Mouse (Mus musculus): ENCODE data around the gene Ccdc9b. TPM values are rescaled to one million over a fixed set of nuclear protein-coding genes. Genes with fewer than 3 reads are reported as not detected.

Gene Ccdc9b
- polyA plus RNA-seq, 1 experiment = 0.51 TPM

DNA sequence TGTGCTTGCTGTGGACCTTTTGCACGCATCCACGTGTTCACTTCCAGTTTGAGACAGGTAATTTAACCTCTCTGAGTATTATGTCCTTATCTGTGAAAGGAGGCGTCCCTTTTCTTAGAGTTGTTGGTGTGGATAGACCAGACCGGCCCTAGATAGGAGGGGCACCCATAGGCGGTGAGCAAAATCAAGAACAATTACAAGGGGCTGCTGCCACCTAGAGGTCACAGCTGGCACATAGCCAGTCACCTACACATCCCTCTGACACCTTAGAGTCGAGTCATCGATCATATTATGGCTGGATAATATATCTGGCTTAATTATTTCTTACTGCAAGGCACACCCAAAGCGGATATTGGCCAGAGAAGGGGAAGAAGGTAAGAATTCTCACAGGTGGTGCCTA is 2.6 kb downstream of the Ccdc9b start:
- H3K36me3 ChIP-seq (ENCODE audit: control insufficient read depth, insufficient read depth, low read length, poor library complexity, severe bottlenecking) = no peaks in the 10 kb centered on the region
- H3K4me3 ChIP-seq (ENCODE audit: low read depth, low read length) = no peak overlapping the region
- TF ChIP-seq POLR2A (IDR thresholded peaks at IDR 0.05; ENCODE audit: insufficient read depth, low read length) (no peak), CTCF (IDR thresholded peaks at IDR 0.05; ENCODE audit: low read depth, low read length) (peak; percentile 79), EP300 (IDR thresholded peaks at IDR 0.05; ENCODE audit: insufficient read depth, low read depth, low read length) (no peak)
- H3K9ac ChIP-seq (ENCODE audit: low read depth, poor library complexity, severe bottlenecking) = no peak overlapping the region
- no peaks in the 10 kb centered on the region for H3K27me3 ChIP-seq (ENCODE audit: control insufficient read depth, insufficient read depth, low read length, poor library complexity, severe bottlenecking)
- H3K9me3 ChIP-seq (replicated peaks; ENCODE audit: control insufficient read depth, insufficient read depth, low read length, poor library complexity, severe bottlenecking) = no peaks in the 10 kb centered on the region
- no peaks in the 10 kb centered on the region for H3K4me1 ChIP-seq (ENCODE audit: control insufficient read depth, insufficient read depth, low read length)
- no peak overlapping the region for H3K27ac ChIP-seq (ENCODE audit: insufficient read depth, low read length)

DNA sequence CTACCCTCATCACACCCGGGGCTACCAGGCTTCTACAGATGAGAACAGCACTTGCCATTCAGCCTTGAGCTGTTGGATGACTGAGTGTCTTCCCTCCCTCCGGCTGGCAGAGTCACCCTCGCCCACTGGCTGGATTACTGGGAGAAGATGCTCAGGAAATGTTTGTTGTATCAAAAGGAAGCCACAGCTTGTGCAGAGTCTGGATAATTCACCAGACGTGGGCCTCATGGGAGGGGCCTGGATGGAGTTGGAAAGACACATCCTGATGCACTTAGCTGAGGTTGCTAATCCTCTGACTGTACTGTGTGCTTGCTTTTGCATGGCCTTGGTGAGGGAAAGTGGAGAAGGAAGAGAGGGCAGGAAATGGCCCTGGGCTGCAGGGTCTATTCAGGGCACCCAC is 6.4 kb downstream of the Ccdc9b start:
- H3K27me3 ChIP-seq (ENCODE audit: control insufficient read depth, insufficient read depth, low read length, poor library complexity, severe bottlenecking) = no peaks in the 10 kb centered on the region

DNA sequence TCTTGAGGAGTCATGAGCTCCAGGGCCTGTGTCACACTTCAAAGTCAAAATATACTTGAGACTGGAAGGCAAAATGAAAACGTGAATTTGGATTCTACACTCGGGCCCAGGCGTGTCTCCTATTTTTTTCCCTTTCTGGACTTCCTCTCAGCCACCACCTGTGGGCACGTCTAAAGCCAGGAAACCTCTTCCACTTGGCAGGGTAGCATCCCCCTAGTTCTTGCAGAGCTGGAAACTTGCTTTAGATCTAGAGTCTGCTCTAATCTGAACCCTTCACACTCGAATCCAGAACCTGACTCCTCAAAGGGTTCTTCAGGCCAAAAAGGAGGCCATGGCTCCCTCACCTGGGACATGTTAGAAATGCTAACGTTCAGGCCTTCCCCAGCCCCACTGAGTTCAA is 7.1 kb downstream of the Ccdc9b start:
- Histone ChIP-seq H3K4me3 (ENCODE audit: low read depth, low read length) (no peak overlapping the region), H3K36me3 (ENCODE audit: control insufficient read depth, insufficient read depth, low read length, poor library complexity, severe bottlenecking) (no peaks in the 10 kb centered on the region), H3K27me3 (ENCODE audit: control insufficient read depth, insufficient read depth, low read length, poor library complexity, severe bottlenecking) (no peaks in the 10 kb centered on the region)

More for the DNA sequence above, 6.4 kb downstream of the Ccdc9b start:
- H3K4me1 ChIP-seq (ENCODE audit: control insufficient read depth, insufficient read depth, low read length) = no peaks in the 10 kb centered on the region
- no peak overlapping the region for H3K4me3 ChIP-seq (ENCODE audit: low read depth, low read length)
- no peak for TF ChIP-seq POLR2A (IDR thresholded peaks at IDR 0.05; ENCODE audit: insufficient read depth, low read length)
- no peak for TF ChIP-seq CTCF (IDR thresholded peaks at IDR 0.05; ENCODE audit: low read depth, low read length)
- no peak for TF ChIP-seq EP300 (IDR thresholded peaks at IDR 0.05; ENCODE audit: insufficient read depth, low read depth, low read length)
- no peaks in the 10 kb centered on the region for H3K36me3 ChIP-seq (ENCODE audit: control insufficient read depth, insufficient read depth, low read length, poor library complexity, severe bottlenecking)
- H3K9me3 ChIP-seq (replicated peaks; ENCODE audit: control insufficient read depth, insufficient read depth, low read length, poor library complexity, severe bottlenecking) = no peaks in the 10 kb centered on the region
- H3K27ac ChIP-seq (ENCODE audit: insufficient read depth, low read length) = no peak overlapping the region
- H3K9ac ChIP-seq (ENCODE audit: low read depth, poor library complexity, severe bottlenecking) = no peak overlapping the region

DNA sequence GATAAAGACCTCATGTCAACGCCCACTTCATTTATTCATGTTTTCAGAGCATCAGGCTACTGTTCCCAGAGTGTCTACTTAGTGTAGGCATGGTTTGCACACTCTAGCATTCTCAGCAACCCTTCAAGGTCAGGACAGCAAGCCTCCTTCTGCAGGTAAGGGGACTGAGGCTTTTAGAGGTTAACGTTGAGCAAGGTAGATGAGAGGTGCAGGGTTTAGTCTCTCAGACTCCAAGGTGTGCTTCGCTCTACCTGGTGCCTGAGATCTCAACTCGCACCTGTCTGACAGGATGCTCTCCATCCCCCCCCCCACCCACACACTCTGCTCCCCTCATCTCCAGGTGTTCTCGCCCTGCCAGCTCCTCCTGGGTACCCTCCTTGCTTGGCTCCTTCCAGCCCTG is 8.3 kb downstream of the Ccdc9b start:
- TF ChIP-seq EP300 (IDR thresholded peaks at IDR 0.05; ENCODE audit: insufficient read depth, low read depth, low read length) = no peak
- no peak for TF ChIP-seq CTCF (IDR thresholded peaks at IDR 0.05; ENCODE audit: low read depth, low read length)
- no peak for TF ChIP-seq POLR2A (IDR thresholded peaks at IDR 0.05; ENCODE audit: insufficient read depth, low read length)
- Histone ChIP-seq H3K9ac (ENCODE audit: low read depth, poor library complexity, severe bottlenecking) (no peak overlapping the region), H3K27ac (ENCODE audit: insufficient read depth, low read length) (no peak overlapping the region), H3K4me1 (ENCODE audit: control insufficient read depth, insufficient read depth, low read length) (no peaks in the 10 kb centered on the region), H3K9me3 (replicated peaks; ENCODE audit: control insufficient read depth, insufficient read depth, low read length, poor library complexity, severe bottlenecking) (no peaks in the 10 kb centered on the region), H3K27me3 (ENCODE audit: control insufficient read depth, insufficient read depth, low read length, poor library complexity, severe bottlenecking) (no peaks in the 10 kb centered on the region), H3K36me3 (ENCODE audit: control insufficient read depth, insufficient read depth, low read length, poor library complexity, severe bottlenecking) (no peaks in the 10 kb centered on the region), H3K4me3 (ENCODE audit: low read depth, low read length) (no peak overlapping the region)

More for the DNA sequence above, 7.1 kb downstream of the Ccdc9b start:
- TF ChIP-seq CTCF (IDR thresholded peaks at IDR 0.05; ENCODE audit: low read depth, low read length) (no peak), EP300 (IDR thresholded peaks at IDR 0.05; ENCODE audit: insufficient read depth, low read depth, low read length) (no peak), POLR2A (IDR thresholded peaks at IDR 0.05; ENCODE audit: insufficient read depth, low read length) (no peak)
- Histone ChIP-seq H3K9ac (ENCODE audit: low read depth, poor library complexity, severe bottlenecking) (no peak overlapping the region), H3K9me3 (replicated peaks; ENCODE audit: control insufficient read depth, insufficient read depth, low read length, poor library complexity, severe bottlenecking) (no peaks in the 10 kb centered on the region), H3K27ac (ENCODE audit: insufficient read depth, low read length) (no peak overlapping the region), H3K4me1 (ENCODE audit: control insufficient read depth, insufficient read depth, low read length) (no peaks in the 10 kb centered on the region)

DNA sequence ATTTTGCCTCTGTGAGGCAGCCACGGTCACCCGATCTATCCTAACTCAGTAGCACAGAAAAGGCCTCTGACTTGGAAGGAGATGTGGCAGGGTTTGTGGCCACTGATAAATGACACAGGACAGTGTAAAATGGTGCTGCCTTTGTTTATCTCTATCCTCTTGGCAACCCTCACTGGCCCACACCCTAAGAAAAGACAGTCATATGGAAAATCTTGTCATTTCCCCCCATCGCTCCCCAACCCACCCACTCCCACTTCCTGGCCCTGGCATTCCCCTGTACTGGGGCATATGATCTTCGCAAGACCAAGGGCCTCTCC is 9.7 kb downstream of the Ccdc9b start:
- no peak overlapping the region for H3K27ac ChIP-seq (ENCODE audit: insufficient read depth, low read length)

DNA sequence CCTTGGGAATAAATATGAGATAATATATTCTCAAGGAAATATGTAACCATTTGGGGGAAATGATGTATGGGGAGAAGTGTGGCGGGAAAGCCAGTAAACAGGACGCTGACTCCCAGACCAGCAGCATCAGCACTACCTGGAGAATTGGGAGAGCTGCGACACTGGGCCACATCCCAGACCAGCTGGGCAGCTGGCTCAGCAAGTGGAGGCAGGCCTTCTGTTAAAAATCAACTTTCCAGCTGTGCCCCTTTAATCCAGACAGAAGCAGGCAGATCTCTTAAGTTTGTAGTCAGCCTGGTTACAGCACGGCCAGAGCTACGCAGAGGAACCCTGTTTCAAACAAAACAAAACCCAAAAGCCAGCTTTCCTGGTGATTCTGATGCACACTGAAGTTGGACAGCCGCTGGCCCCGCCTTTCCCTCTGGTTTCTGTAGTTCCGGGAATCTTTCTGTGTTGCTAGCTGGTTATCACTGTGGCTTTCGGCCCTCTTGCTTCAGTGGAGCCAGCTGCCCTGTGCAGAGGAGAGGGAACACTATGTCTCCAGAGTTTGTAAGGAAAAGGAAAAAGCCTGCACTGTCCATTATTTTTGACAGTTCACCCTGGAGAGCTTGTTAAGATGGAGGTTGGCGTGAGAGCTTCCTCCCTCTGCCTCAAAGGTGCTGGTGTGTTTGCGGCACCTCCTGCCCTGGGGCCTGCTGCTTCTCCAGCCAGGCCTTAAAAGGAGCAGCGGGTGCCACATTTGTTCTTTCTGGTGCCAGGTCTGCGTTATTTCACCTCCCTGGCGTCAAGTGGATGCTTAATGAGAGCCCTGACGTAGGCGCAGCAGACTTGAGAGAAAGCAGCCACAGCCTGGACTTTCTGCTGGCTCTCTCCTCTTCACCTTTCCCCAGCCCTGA is 10.3 kb downstream of the Ccdc9b start:
- H3K4me1 ChIP-seq (ENCODE audit: control insufficient read depth, insufficient read depth, low read length) = no peaks in the 10 kb centered on the region
- H3K9ac ChIP-seq (ENCODE audit: low read depth, poor library complexity, severe bottlenecking) = no peak overlapping the region
- no peak for TF ChIP-seq EP300 (IDR thresholded peaks at IDR 0.05; ENCODE audit: insufficient read depth, low read depth, low read length)
- no peak for TF ChIP-seq POLR2A (IDR thresholded peaks at IDR 0.05; ENCODE audit: insufficient read depth, low read length)
- TF ChIP-seq CTCF (IDR thresholded peaks at IDR 0.05; ENCODE audit: low read depth, low read length) = no peak
- H3K4me3 ChIP-seq (ENCODE audit: low read depth, low read length) = no peak overlapping the region
- H3K9me3 ChIP-seq (replicated peaks; ENCODE audit: control insufficient read depth, insufficient read depth, low read length, poor library complexity, severe bottlenecking) = no peaks in the 10 kb centered on the region
- H3K27me3 ChIP-seq (ENCODE audit: control insufficient read depth, insufficient read depth, low read length, poor library complexity, severe bottlenecking) = peaks cover 8% of the 10 kb centered on the region; the same call in 1 of the 2 replicates
- no peak overlapping the region for H3K27ac ChIP-seq (ENCODE audit: insufficient read depth, low read length)
- H3K36me3 ChIP-seq (ENCODE audit: control insufficient read depth, insufficient read depth, low read length, poor library complexity, severe bottlenecking) = no peaks in the 10 kb centered on the region

More for the DNA sequence above, 9.7 kb downstream of the Ccdc9b start:
- Histone ChIP-seq H3K9ac (ENCODE audit: low read depth, poor library complexity, severe bottlenecking) (no peak overlapping the region), H3K9me3 (replicated peaks; ENCODE audit: control insufficient read depth, insufficient read depth, low read length, poor library complexity, severe bottlenecking) (no peaks in the 10 kb centered on the region), H3K36me3 (ENCODE audit: control insufficient read depth, insufficient read depth, low read length, poor library complexity, severe bottlenecking) (no peaks in the 10 kb centered on the region), H3K4me3 (ENCODE audit: low read depth, low read length) (no peak overlapping the region), H3K4me1 (ENCODE audit: control insufficient read depth, insufficient read depth, low read length) (no peaks in the 10 kb centered on the region), H3K27me3 (ENCODE audit: control insufficient read depth, insufficient read depth, low read length, poor library complexity, severe bottlenecking) (peaks cover 2% of the 10 kb centered on the region; the same call in 1 of the 2 replicates)
- TF ChIP-seq EP300 (IDR thresholded peaks at IDR 0.05; ENCODE audit: insufficient read depth, low read depth, low read length) (no peak), POLR2A (IDR thresholded peaks at IDR 0.05; ENCODE audit: insufficient read depth, low read length) (no peak), CTCF (IDR thresholded peaks at IDR 0.05; ENCODE audit: low read depth, low read length) (no peak)

Data from ES-Bruce4 (cell line).